Mouse (Mus musculus): ENCODE results near the gene Gpx7. TPM values are rescaled to one million over a fixed set of nuclear protein-coding genes. Genes with fewer than 3 reads are reported as not detected.
A peak's percentile ranks its signal among the peaks of the same experiment; 100 is the strongest.
"Not testable (repeated sequence)": the region's sequence is repeated elsewhere in the genome, so short reads cannot be mapped to it uniquely, and the experiment has no call there.

Gene Gpx7
- polyA plus RNA-seq, 1 experiment from 2014 or later = 60.6 TPM

DNA sequence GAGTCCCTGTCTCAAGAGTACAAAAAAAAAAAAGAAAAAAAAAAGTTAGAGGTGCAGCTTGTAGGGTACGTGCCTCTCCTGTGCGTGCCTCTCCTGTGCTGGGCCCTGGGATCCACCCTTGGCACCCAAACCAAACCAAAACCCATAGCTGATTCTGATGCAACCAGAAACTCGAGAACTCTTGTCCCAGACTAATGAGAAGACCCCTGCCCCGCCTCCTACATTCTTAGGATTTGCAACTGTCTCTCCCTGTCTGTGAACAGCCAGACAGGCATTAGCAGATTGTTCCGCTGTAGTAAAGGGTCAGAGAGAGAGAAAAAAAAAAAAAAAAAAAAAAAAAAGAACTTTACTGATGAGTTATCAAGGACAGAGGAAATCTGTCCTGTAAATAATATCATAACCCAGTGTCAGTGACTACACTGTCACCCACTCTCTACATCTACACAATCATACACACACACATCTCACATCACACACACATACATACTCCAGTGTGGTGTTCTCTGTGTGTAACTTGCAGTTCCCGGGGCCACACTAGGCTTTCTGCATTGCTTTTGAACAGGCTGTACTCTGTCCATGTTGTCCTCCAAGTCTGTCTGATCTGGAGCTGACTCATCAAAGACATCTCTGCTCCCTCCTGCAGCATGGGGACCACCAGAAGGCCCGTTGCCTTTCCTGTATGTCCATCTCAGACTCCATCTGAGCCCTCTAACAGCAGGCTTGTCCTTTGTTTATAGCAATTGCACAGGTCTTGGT, 43.2 kb downstream of the Gpx7 start:
- Histone ChIP-seq H3K27me3 (no peaks in the 10 kb centered on the region), H3K36me3 (no peaks in the 10 kb centered on the region), H3K9ac (peak overlapping the region; percentile 12), H3K9me3 (replicated peaks) (no peaks in the 10 kb centered on the region), H3K4me3 (no peak overlapping the region), H3K27ac (peak overlapping the region; percentile 91), H3K4me2 (peak overlapping the region; percentile 34), H3K4me1 (replicated peaks) (peaks cover 48% of the 10 kb centered on the region)
- 22% methylated on average over 7 of the region's 7 CpGs for WGBS
- peak; percentile 1; the same call in 1 of the 2 replicates for ATAC-seq (replicated peaks; ENCODE audit: insufficient number of reproducible peaks, insufficient read depth, low FRiP score, low read depth)

DNA sequence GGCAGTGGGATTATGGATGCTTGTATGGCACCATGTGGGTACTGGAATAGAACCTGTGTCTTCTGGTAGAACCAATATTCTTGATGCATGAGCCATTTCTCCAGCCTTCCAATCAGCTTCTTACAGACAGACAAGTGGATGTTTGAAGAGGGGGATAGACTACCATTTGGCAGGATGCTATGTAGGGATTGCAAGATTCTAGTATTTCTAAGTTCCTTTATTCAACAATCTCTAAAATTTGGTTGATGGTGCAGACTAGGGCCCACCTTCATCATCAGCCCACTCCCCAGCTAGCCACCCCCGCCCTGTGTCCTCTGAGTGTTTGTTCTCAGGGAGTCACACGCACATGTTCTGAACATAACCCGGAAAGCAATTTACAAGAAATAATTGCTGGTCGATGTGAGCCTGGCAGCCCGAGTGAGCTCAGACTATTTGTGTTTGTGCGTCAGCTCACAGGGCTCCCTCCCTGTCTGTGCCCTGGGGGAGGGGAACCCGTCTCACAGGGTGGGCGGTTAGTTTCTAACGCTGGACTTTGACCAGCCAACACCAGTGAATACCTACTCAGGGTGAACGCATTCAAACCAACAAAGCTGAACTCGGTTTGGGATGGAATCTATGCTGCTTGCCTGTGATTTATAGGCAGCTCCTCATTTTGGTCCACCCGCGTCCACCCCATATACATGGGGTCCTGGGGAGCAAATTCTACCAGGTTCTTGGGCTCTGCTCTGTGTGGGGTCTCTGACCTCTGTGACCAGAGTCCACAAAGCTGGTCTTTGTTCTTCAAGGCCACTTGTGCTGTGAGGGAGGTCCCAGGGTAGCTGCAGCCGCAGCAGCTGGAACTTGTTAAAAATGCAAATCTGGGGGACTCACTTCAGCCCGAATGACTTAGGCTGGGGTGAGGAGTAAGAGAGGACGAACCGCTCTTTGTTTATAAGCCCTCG, 44.2 kb downstream of the Gpx7 start:
- no peak; the same call in 1 of the 2 replicates for ATAC-seq (replicated peaks; ENCODE audit: insufficient number of reproducible peaks, insufficient read depth, low FRiP score, low read depth)

DNA sequence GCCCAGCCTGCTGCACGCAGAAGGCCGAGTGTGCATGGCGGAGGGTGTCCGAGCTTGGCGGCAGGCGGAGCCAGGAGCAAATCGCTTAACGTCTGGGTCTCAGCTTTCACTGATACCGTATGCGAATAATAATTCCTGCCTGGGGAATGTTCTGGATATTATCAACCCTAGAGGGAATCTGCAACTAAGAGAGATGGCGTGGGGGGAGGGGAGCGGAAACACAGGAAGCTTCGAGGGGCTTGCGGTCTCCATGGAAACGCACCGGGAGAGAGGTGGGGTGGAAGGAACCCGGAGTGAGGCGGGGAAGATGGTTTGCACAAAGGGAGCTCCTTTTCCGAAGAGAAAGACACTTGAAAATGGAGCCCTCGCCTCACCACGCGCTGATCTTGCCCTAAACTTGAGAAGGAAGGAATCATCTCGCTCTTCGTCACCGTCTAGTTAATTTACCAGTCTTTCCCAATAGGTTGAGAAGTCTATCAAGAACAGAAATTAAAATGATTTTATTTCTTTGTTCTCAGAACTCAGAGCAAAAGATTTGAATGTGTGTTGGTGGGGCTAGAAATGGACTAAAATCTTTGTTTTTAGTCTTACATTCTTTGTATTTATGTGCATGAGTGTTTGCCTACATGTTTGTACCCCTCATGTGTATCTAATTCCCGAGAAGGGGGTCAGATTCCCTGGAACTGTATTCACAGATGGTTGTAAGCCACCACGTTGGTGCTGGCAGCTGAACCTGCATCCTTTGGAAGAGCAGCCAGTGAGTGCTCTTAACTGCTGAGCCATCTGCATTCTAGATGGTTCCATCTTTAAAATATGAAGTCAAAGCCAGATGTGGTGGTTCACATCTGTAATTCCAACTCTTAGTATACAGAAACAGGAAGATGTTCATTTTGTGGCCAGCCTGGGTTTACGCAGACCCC, 46.4 kb downstream of the Gpx7 start:
- Histone ChIP-seq H3K27ac (peak overlapping the region; percentile 85), H3K27me3 (no peaks in the 10 kb centered on the region), H3K9me3 (replicated peaks) (no peaks in the 10 kb centered on the region), H3K4me1 (replicated peaks) (peaks cover 63% of the 10 kb centered on the region), H3K4me3 (peak overlapping the region; percentile 31), H3K4me2 (peak overlapping the region; percentile 50), H3K36me3 (no peaks in the 10 kb centered on the region), H3K9ac (0 out of 2 replicates have a peak overlapping the region, but pooled peaks have one; percentile 14)
- ATAC-seq (replicated peaks; ENCODE audit: insufficient number of reproducible peaks, insufficient read depth, low FRiP score, low read depth) = peak; percentile 66
- WGBS = 8% methylated on average over 28 of the region's 28 CpGs

More for the DNA sequence above, 44.2 kb downstream of the Gpx7 start:
- Histone ChIP-seq H3K4me2 (peak overlapping the region; percentile 34), H3K9me3 (replicated peaks) (no peaks in the 10 kb centered on the region), H3K4me1 (replicated peaks) (peaks cover 54% of the 10 kb centered on the region), H3K27ac (peak overlapping the region; percentile 91), H3K36me3 (no peaks in the 10 kb centered on the region), H3K27me3 (no peaks in the 10 kb centered on the region), H3K9ac (peak overlapping the region; percentile 12; the same call in 1 of the 2 replicates), H3K4me3 (no peak overlapping the region)
- WGBS = 26% methylated on average over 18 of the region's 18 CpGs

DNA sequence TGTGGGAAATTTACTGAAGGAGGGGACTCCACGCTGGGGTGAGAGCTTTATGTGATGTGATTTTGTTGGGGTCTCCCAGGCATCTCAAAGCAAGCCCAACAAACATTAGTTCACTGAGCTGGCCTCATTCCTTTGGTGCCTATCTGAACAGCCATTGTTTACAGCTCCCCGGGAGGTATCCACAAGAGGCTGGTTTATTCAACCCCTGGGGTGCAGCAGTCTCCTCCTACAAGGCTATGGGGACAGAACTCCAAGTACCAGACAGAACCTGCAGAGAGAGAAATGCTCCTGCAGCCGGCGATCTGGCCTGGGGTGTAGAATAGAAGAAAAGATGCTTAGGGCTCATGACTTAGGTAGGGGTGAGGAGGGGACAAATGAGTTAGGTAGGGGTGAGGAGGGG, 48.3 kb downstream of the Gpx7 start:
- no peak for ATAC-seq (replicated peaks; ENCODE audit: insufficient number of reproducible peaks, insufficient read depth, low FRiP score, low read depth)
- WGBS = 46% methylated on average over 4 of the region's 4 CpGs
- no peak overlapping the region for H3K9ac ChIP-seq

DNA sequence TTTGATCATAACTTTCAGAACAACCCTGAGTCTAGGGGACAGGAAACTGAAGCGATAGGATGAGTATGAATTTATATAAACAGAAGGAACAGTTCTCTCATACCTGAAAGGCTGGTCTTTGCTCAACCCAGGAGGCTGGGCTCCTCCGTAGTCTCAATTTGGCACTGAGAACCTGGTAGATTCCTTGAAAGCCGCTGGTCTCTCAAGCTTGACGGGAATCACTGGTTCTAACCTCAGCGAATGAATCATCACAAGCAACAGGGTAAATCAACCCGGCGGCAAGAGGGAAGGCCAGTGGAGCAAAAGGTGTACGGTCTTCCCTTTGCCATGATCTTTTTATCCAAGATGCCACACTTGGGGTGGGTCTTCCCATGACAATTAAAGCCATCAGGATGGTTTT, 49.3 kb downstream of the Gpx7 start:
- 90% methylated on average over 8 of the region's 8 CpGs for whole genome bisulfite sequencing
- Histone ChIP-seq H3K4me1 (replicated peaks) (peaks cover 57% of the 10 kb centered on the region), H3K36me3 (no peaks in the 10 kb centered on the region), H3K27ac (no peak overlapping the region), H3K4me2 (no peak overlapping the region), H3K27me3 (no peaks in the 10 kb centered on the region), H3K9me3 (replicated peaks) (no peaks in the 10 kb centered on the region), H3K9ac (no peak overlapping the region), H3K4me3 (no peak overlapping the region)
- ATAC-seq (replicated peaks; ENCODE audit: insufficient number of reproducible peaks, insufficient read depth, low FRiP score, low read depth) = no peak

More for the DNA sequence above, 48.3 kb downstream of the Gpx7 start:
- Histone ChIP-seq H3K4me2 (no peak overlapping the region), H3K27ac (peak overlapping the region; percentile 85), H3K9me3 (replicated peaks) (no peaks in the 10 kb centered on the region), H3K36me3 (no peaks in the 10 kb centered on the region), H3K4me1 (replicated peaks) (peaks cover 67% of the 10 kb centered on the region), H3K4me3 (no peak overlapping the region), H3K27me3 (no peaks in the 10 kb centered on the region)

DNA sequence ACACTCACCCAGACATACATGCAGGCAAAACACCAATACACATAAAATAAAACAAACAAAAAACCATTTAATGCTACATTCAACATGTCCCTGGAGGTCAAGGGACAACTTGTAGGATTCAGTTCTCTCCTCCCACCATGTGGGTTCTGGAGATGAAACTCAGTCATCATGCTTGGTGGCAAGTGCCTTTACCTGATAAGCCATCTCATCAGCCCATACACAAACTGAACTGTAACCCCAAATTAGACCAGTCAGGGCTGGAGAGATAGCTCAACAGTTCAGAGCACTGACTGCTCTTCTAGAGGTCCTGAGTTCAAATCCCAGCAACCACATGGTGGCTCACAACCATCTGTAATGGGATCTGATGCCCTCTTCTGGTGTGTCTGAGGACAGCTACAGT, 53.2 kb downstream of the Gpx7 start:
- H3K27ac ChIP-seq; H3K27me3 ChIP-seq; H3K4me2 ChIP-seq; ATAC-seq (replicated peaks; ENCODE audit: insufficient number of reproducible peaks, insufficient read depth, low FRiP score, low read depth); H3K9ac ChIP-seq; H3K4me3 ChIP-seq; H3K9me3 ChIP-seq (replicated peaks); H3K36me3 ChIP-seq: not testable (repeated sequence)
- H3K4me1 ChIP-seq (replicated peaks) = peaks cover 62% of the 10 kb centered on the region

DNA sequence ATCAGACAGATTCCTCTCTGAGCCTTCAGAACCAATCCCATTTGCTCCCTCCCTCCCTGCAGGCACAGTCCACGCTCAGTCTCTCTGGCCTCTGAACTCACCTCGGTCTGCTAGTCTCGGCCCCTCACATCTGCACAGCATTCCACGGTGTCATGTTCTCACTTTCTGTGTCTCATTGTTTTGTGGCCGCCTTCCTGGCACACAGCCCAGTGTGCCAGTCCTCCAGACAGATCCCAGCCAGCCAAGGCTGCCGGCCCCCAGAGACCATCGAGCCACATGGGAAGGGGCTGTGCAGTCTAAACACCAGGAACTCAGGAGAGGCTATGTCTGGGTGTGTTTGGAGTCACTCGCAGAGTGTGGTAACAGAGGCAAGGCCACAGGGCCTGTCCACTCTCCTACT, 55.9 kb downstream of the Gpx7 start:
- Histone ChIP-seq H3K4me2 (peak overlapping the region; percentile 14; the same call in 1 of the 2 replicates), H3K4me3 (no peak overlapping the region), H3K9ac (no peak overlapping the region), H3K36me3 (no peaks in the 10 kb centered on the region), H3K27me3 (no peaks in the 10 kb centered on the region), H3K4me1 (replicated peaks) (peaks cover 66% of the 10 kb centered on the region), H3K27ac (peak overlapping the region; percentile 86), H3K9me3 (replicated peaks) (no peaks in the 10 kb centered on the region)
- WGBS = 9% methylated on average over 8 of the region's 8 CpGs
- ATAC-seq (replicated peaks; ENCODE audit: insufficient number of reproducible peaks, insufficient read depth, low FRiP score, low read depth) = peak; percentile 64

Other genes starting within 250 kb of the Gpx7 start
- gene Echdc2, start 241.5 kb downstream of the Gpx7 start, polyA plus RNA-seq (2015; fragmentation: Nextera tagmentation; extraction: Ambion mirVana) = 19.9 and 27.2 TPM in 2 replicates
- 0.08 TPM in 1 of 2 replicates, not detected in the other for gene Zyg11a, start 188.9 kb downstream of the Gpx7 start, polyA plus RNA-seq (2015; fragmentation: Nextera tagmentation; extraction: Ambion mirVana)
- gene Zyg11b, start 105.9 kb downstream of the Gpx7 start, polyA plus RNA-seq (2015; fragmentation: Nextera tagmentation; extraction: Ambion mirVana) = 6.7 and 8.3 TPM in 2 replicates
- gene Coa7, start 78.8 kb downstream of the Gpx7 start, polyA plus RNA-seq (2015; fragmentation: Nextera tagmentation; extraction: Ambion mirVana) = 41.2 and 48.0 TPM in 2 replicates
- gene Shisal2a, start 23.6 kb downstream of the Gpx7 start, polyA plus RNA-seq (2015; fragmentation: Nextera tagmentation; extraction: Ambion mirVana) = 1.2 and 1.3 TPM in 2 replicates
- gene Tut4, start 52.5 kb upstream of the Gpx7 start, polyA plus RNA-seq (2015; fragmentation: Nextera tagmentation; extraction: Ambion mirVana) = 38.0 and 43.5 TPM in 2 replicates
- 53.3 and 56.1 TPM in 2 replicates for gene Prpf38a, start 172.4 kb upstream of the Gpx7 start, polyA plus RNA-seq (2015; fragmentation: Nextera tagmentation; extraction: Ambion mirVana)
- gene Orc1, start 172.5 kb upstream of the Gpx7 start, polyA plus RNA-seq (2015; fragmentation: Nextera tagmentation; extraction: Ambion mirVana) = 3.1 and 4.7 TPM in 2 replicates
- 15.9 and 18.9 TPM in 2 replicates for gene Cc2d1b, start 213.0 kb upstream of the Gpx7 start, polyA plus RNA-seq (2015; fragmentation: Nextera tagmentation; extraction: Ambion mirVana)

Data from heart, embryonic 15.5 days (tissue).